Mouse (Mus musculus): ENCODE measurements around the gene Tcp11. TPM values are rescaled to one million over a fixed set of nuclear protein-coding genes. Genes with fewer than 3 reads are reported as not detected.

Gene Tcp11
- polyA plus RNA-seq, 1 experiment from 2014 or later: 1.6 TPM

DNA sequence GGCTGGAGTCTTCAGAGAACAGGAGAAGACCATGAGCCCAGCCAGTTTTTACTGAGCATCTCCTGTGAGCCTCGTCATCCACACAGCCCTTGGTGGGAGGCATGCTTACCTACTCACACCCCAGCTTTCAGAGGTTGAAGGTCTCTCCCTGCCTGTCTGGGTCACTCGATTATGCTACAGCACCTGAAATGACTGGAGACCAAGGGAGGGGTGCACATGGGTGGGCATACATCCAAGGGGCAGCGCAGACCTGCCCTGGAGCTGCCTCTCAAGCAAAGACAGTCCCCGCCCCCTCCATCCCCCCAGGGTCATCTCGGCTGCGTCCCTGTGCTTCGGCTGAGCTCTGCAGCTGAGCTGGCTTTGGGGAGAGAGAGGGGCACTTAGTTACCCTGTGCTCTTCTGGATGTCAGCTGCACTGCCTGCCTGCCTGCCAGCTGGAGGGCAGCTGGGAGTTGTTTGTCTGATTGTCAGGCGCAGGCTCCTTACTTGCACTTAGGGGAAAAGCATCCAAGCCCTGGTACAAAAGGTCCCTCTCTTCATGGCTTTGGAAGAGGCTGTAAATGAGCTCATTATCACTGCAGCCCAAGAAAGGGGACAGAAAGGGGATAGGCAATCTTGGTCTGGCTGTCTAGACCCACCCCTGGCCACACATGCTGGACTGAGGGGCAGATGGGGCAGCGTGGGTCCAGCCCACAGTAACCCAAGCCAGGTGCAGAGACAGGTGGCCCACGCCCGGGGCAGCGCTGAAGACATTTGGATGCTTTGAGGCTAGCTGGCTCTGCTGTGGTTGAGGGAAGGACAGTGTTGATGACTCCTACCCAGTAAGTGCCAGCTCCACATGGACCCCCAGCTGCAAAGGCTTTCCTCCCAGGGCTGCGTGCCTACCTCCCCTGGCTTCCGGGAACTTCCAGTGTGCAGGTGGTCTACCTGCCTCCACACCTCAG, 43.4 kb downstream of the Tcp11 start:
- H3K27me3 ChIP-seq (replicated peaks; ENCODE audit: control insufficient read depth, insufficient read depth, low read length): no peaks in the 10 kb centered on the region
- peaks cover 2% of the 10 kb centered on the region; the same call in 1 of the 2 replicates for H3K36me3 ChIP-seq (ENCODE audit: control insufficient read depth, insufficient read depth, low read length)
- no peak overlapping the region for H3K4me2 ChIP-seq (ENCODE audit: low read depth, low read length)
- peak overlapping the region; percentile 43; the same call in 1 of the 2 replicates for H3K27ac ChIP-seq (ENCODE audit: low read length)
- H3K4me3 ChIP-seq (ENCODE audit: low read length): no peak overlapping the region
- H3K9me3 ChIP-seq (ENCODE audit: control insufficient read depth, low read length): no peaks in the 10 kb centered on the region
- H3K9ac ChIP-seq (ENCODE audit: low read depth, low read length): no peak overlapping the region
- 65% methylated on average over 14 of the region's 14 CpGs for WGBS
- H3K4me1 ChIP-seq (ENCODE audit: control insufficient read depth, insufficient read depth, low read length): no peaks in the 10 kb centered on the region
- no peak for ATAC-seq

DNA sequence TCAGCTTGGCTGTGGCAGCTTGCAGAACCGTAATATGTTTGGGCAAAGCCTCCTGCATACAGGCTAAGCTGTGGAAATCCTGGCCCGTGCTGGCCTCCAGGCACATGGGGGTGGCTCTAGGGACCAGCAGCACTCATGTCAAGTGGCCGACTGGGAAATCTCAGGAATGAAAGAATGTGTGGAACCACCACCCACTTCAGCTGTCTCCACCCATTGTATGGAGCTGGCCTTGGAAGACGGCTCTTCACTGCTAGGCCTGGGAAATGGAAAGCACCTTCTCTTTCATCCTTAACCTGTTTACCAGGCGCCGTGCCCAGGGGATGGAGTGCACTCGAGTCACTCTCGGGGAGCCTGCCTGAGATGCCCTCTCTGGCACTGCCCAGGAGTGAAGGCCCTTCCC, 45.5 kb downstream of the Tcp11 start:
- no peak overlapping the region for H3K4me3 ChIP-seq (ENCODE audit: low read length)
- no peak overlapping the region for H3K9ac ChIP-seq (ENCODE audit: low read depth, low read length)
- no peaks in the 10 kb centered on the region for H3K27me3 ChIP-seq (replicated peaks; ENCODE audit: control insufficient read depth, insufficient read depth, low read length)
- WGBS: 65% methylated on average over 8 of the region's 8 CpGs
- no peak overlapping the region for H3K27ac ChIP-seq (ENCODE audit: low read length)
- no peaks in the 10 kb centered on the region for H3K36me3 ChIP-seq (ENCODE audit: control insufficient read depth, insufficient read depth, low read length)
- no peak overlapping the region for H3K4me2 ChIP-seq (ENCODE audit: low read depth, low read length)
- ATAC-seq: 0 out of 2 replicates have a peak, but pooled peaks have one; percentile 20
- H3K9me3 ChIP-seq (ENCODE audit: control insufficient read depth, low read length): no peaks in the 10 kb centered on the region
- H3K4me1 ChIP-seq (ENCODE audit: control insufficient read depth, insufficient read depth, low read length): no peaks in the 10 kb centered on the region

DNA sequence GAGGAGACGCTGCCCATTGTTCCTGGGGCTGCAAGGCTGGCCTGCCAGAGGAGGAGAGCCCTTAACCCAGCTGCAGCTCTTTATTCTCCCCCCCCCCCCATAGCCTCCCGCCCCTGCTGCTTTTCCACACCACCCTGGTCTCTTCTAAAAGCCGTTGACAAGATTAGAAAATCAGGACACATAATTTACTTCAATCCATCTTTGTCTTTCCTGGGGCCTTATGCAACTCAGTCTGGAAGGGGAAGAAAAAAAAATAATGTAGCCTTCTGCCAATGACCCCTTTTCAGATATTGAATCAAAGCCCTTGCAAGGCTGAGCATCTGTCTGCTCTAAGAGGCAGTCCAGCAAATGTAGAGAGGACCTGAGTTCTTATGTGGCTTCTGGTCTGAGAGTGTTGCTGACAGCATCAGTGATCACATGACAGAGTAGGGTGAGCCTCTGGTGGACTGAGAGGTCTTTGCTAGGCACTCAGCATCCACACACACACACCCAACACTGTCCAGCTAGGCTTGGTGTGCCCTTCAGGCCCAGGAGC, 47.3 kb downstream of the Tcp11 start:
- WGBS: 66% methylated on average over 3 of the region's 3 CpGs
- Histone ChIP-seq H3K9ac (ENCODE audit: low read depth, low read length) (no peak overlapping the region), H3K4me3 (ENCODE audit: low read length) (no peak overlapping the region), H3K4me1 (ENCODE audit: control insufficient read depth, insufficient read depth, low read length) (no peaks in the 10 kb centered on the region), H3K9me3 (ENCODE audit: control insufficient read depth, low read length) (no peaks in the 10 kb centered on the region), H3K36me3 (ENCODE audit: control insufficient read depth, insufficient read depth, low read length) (no peaks in the 10 kb centered on the region), H3K27me3 (replicated peaks; ENCODE audit: control insufficient read depth, insufficient read depth, low read length) (no peaks in the 10 kb centered on the region), H3K27ac (ENCODE audit: low read length) (no peak overlapping the region), H3K4me2 (ENCODE audit: low read depth, low read length) (no peak overlapping the region)
- ATAC-seq: no peak

DNA sequence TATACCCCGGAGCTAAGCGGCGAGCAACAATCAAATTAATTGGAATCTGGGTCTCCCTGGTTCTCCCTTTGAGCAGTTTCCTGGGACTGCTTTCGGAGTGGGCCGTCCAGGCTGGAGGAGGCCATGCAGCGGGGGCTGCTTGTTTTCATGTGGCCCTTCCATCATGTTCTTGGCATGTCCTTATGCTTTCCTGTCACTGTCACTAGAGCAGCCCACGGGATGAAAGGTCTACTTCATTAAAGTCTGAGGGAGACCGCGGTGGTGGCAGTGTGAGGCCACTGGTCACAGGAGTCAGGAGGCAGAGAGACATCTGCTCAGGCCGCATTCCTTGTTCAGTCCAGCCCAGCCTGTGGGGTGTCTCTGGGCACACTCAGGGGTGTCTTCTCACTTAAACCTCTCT, 48.2 kb downstream of the Tcp11 start:
- 81% methylated on average over 10 of the region's 10 CpGs for WGBS
- ATAC-seq: no peak
- Histone ChIP-seq H3K36me3 (ENCODE audit: control insufficient read depth, insufficient read depth, low read length) (no peaks in the 10 kb centered on the region), H3K4me1 (ENCODE audit: control insufficient read depth, insufficient read depth, low read length) (0 out of 2 replicates have a peak, but pooled peaks cover 2% of the 10 kb centered on the region), H3K9ac (ENCODE audit: low read depth, low read length) (no peak overlapping the region), H3K4me3 (ENCODE audit: low read length) (no peak overlapping the region), H3K4me2 (ENCODE audit: low read depth, low read length) (no peak overlapping the region), H3K27ac (ENCODE audit: low read length) (no peak overlapping the region), H3K9me3 (ENCODE audit: control insufficient read depth, low read length) (no peaks in the 10 kb centered on the region), H3K27me3 (replicated peaks; ENCODE audit: control insufficient read depth, insufficient read depth, low read length) (no peaks in the 10 kb centered on the region)

DNA sequence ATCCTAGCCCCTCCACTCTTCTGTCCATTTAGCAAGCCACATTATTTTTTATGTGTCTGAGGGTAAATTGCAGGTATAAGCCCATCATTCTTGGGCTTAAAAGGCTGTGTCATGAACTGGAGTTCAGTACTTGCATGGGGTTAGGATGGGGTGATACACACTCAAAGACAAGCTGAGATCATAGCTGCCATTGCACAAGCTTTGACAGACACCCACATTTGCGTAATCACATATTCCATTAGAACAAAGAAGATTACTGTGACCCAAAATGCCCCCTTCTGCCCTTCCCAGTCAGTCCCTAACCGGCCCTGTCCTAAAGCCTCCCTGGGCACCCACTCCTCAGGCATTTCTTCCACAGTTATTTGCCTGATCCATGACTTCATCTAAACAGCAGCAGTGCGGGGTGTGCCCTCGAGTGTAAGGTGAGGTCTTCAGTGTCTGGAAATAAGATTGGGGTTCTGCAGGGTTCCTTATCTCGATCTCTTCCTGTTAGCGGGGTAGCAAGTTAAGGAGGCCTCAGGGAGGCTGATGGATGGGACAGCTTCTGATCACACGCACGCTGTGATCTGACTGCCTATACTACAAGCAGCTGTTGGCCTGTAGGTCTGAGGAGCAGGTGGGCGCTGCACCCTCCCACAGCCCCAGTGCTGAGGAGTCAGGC, 49.0 kb downstream of the Tcp11 start:
- WGBS: 54% methylated on average over 9 of the region's 9 CpGs
- ATAC-seq: no peak
- Histone ChIP-seq H3K36me3 (ENCODE audit: control insufficient read depth, insufficient read depth, low read length) (no peaks in the 10 kb centered on the region), H3K4me3 (ENCODE audit: low read length) (no peak overlapping the region), H3K27me3 (replicated peaks; ENCODE audit: control insufficient read depth, insufficient read depth, low read length) (no peaks in the 10 kb centered on the region), H3K27ac (ENCODE audit: low read length) (no peak overlapping the region), H3K4me1 (ENCODE audit: control insufficient read depth, insufficient read depth, low read length) (peaks cover 8% of the 10 kb centered on the region), H3K9me3 (ENCODE audit: control insufficient read depth, low read length) (no peaks in the 10 kb centered on the region), H3K4me2 (ENCODE audit: low read depth, low read length) (no peak overlapping the region), H3K9ac (ENCODE audit: low read depth, low read length) (no peak overlapping the region)

DNA sequence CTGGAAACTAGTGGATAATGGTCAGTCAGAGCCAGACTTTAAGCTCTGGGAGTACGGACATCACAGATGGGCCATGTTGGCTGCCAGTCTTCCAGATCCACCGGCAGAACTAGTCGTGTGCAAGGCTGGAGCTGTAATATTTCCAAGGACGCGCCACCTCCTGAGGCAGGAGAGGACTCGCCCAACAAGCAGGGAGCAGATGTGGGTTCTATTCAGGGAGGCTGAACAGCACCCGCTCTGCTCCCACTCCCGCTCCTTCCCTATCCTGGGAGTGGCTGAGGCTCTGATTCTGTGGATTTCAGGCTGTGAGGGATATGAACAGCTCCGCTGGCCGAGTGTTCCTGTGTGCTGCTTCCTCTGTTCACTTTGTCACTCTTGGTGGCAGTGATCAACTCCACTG, 50.0 kb downstream of the Tcp11 start:
- no peak for ATAC-seq
- no peaks in the 10 kb centered on the region for H3K36me3 ChIP-seq (ENCODE audit: control insufficient read depth, insufficient read depth, low read length)
- H3K27me3 ChIP-seq (replicated peaks; ENCODE audit: control insufficient read depth, insufficient read depth, low read length): no peaks in the 10 kb centered on the region
- WGBS: 85% methylated on average over 10 of the region's 10 CpGs
- H3K4me1 ChIP-seq (ENCODE audit: control insufficient read depth, insufficient read depth, low read length): peaks cover 18% of the 10 kb centered on the region
- H3K9me3 ChIP-seq (ENCODE audit: control insufficient read depth, low read length): no peaks in the 10 kb centered on the region
- no peak overlapping the region for H3K4me3 ChIP-seq (ENCODE audit: low read length)
- no peak overlapping the region for H3K9ac ChIP-seq (ENCODE audit: low read depth, low read length)
- no peak overlapping the region for H3K4me2 ChIP-seq (ENCODE audit: low read depth, low read length)
- no peak overlapping the region for H3K27ac ChIP-seq (ENCODE audit: low read length)

DNA sequence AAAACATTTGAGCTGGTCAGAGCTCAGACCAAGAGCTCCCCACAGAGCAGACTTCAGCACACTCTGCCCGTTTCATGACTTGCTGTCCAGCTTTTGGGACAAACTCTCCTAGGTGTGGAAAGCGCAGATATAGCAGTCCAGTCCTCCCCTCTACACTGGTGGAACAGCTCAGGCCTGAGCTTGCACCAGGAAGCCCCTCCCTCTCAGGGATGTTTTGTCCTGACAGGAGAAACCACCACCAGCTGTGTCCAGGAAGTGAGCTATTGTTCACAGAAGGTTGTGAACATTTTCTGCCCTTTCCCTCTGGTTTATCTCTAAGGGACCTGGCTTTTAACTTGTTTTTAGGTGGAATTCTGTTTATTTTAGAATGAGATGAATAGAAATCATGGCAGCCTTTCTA, 51.1 kb downstream of the Tcp11 start:
- H3K27me3 ChIP-seq (replicated peaks; ENCODE audit: control insufficient read depth, insufficient read depth, low read length): no peaks in the 10 kb centered on the region
- H3K4me1 ChIP-seq (ENCODE audit: control insufficient read depth, insufficient read depth, low read length): peaks cover 29% of the 10 kb centered on the region
- H3K9me3 ChIP-seq (ENCODE audit: control insufficient read depth, low read length): no peaks in the 10 kb centered on the region
- no peaks in the 10 kb centered on the region for H3K36me3 ChIP-seq (ENCODE audit: control insufficient read depth, insufficient read depth, low read length)
- no peak overlapping the region for H3K4me2 ChIP-seq (ENCODE audit: low read depth, low read length)
- 78% methylated on average over 2 of the region's 2 CpGs for WGBS
- ATAC-seq: no peak
- 0 out of 2 replicates have a peak overlapping the region, but pooled peaks have one; percentile 12 for H3K27ac ChIP-seq (ENCODE audit: low read length)
- no peak overlapping the region for H3K4me3 ChIP-seq (ENCODE audit: low read length)
- no peak overlapping the region for H3K9ac ChIP-seq (ENCODE audit: low read depth, low read length)

DNA sequence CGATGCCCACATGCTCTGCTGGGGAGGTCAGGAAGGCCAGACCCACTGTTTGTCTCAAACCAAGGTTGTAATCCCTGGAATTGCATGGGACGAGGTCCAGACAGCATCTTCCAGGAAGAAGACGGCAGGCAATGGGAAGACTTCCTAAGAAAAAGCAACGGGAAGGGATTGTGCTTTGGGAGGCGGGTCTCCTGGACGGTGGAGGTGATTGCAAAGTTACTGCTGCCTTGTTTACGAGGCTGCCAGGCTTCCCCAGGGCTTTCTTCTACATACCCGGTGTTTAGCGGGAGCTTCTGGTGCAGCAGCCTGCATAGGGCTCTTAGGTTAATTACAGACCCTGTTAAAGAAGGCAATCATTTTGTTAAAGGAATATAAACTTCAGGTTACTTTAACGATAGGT, 52.2 kb downstream of the Tcp11 start:
- Histone ChIP-seq H3K9me3 (ENCODE audit: control insufficient read depth, low read length) (no peaks in the 10 kb centered on the region), H3K4me2 (ENCODE audit: low read depth, low read length) (no peak overlapping the region), H3K4me3 (ENCODE audit: low read length) (no peak overlapping the region), H3K27me3 (replicated peaks; ENCODE audit: control insufficient read depth, insufficient read depth, low read length) (no peaks in the 10 kb centered on the region), H3K36me3 (ENCODE audit: control insufficient read depth, insufficient read depth, low read length) (no peaks in the 10 kb centered on the region), H3K4me1 (ENCODE audit: control insufficient read depth, insufficient read depth, low read length) (peaks cover 38% of the 10 kb centered on the region), H3K27ac (ENCODE audit: low read length) (no peak overlapping the region), H3K9ac (ENCODE audit: low read depth, low read length) (no peak overlapping the region)
- ATAC-seq: no peak
- WGBS: 61% methylated on average over 10 of the region's 10 CpGs

DNA sequence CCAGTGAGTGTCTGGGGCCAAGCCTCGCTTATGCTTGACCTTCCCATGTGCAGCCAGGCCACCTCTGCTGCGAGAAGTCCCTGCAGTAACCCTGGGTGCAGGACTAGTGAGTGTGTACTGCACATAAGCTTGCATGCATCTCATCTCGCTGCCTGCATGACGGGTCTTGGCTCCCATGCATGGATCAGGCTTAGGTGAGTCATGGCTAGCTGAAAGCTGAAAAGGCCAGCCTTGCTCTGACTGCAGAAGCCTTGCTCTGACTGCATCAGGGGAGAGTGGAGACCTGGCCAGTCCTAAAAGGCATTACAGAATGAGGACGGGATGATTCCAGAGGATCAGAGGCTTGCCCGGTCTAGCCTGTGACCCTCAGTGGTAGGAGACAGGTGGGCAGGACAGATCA, 53.2 kb downstream of the Tcp11 start:
- H3K27me3 ChIP-seq (replicated peaks; ENCODE audit: control insufficient read depth, insufficient read depth, low read length): no peaks in the 10 kb centered on the region
- H3K4me2 ChIP-seq (ENCODE audit: low read depth, low read length): no peak overlapping the region
- no peaks in the 10 kb centered on the region for H3K36me3 ChIP-seq (ENCODE audit: control insufficient read depth, insufficient read depth, low read length)
- H3K9me3 ChIP-seq (ENCODE audit: control insufficient read depth, low read length): no peaks in the 10 kb centered on the region
- no peak for ATAC-seq
- H3K9ac ChIP-seq (ENCODE audit: low read depth, low read length): no peak overlapping the region
- H3K4me1 ChIP-seq (ENCODE audit: control insufficient read depth, insufficient read depth, low read length): peaks cover 44% of the 10 kb centered on the region
- H3K4me3 ChIP-seq (ENCODE audit: low read length): no peak overlapping the region
- WGBS: 92% methylated on average over 6 of the region's 6 CpGs
- no peak overlapping the region for H3K27ac ChIP-seq (ENCODE audit: low read length)

All from intestine, embryonic 16.5 days (tissue).